Mouse (Mus musculus) embryonic facial prominence, embryonic 13.5 days (tissue): ENCODE data around the gene Fgfr2. TPM values are rescaled to one million over a fixed set of nuclear protein-coding genes. Genes with fewer than 3 reads are reported as not detected.
A peak's percentile ranks its signal among the peaks of the same experiment; 100 is the strongest.

Source experiments
- ATAC-seq: fragments of 200-750 bp; cut with Nextera tagmentation; 2 replicates; pipeline ENCODE4 v1.8.0; 2017; ENCODE audit warnings: low read depth; ENCODE audit not compliant: insufficient number of reproducible peaks, insufficient read depth, low FRiP score, low TSS enrichment
- H3K27ac ChIP-seq: fragments of 300-500 bp; sonication (generic); 2 replicates; pipeline ENCODE4 v1.5.1; 2015; ENCODE audit warnings: moderate library complexity, mild to moderate bottlenecking, inconsistent platforms
- H3K27me3 ChIP-seq: fragments of 300-500 bp; sonication (generic); 2 replicates; pipeline ENCODE4 v1.6.1; 2015; ENCODE audit warnings: mild to moderate bottlenecking, inconsistent platforms
- H3K36me3 ChIP-seq: fragments of 300-500 bp; sonication (generic); 2 replicates; pipeline ENCODE4 v1.6.1; 2015; ENCODE audit warnings: mild to moderate bottlenecking, inconsistent platforms
- H3K4me1 ChIP-seq: fragments of 300-500 bp; sonication (generic); 2 replicates; pipeline ENCODE4 v1.6.1; 2015; ENCODE audit warnings: inconsistent platforms
- H3K4me2 ChIP-seq: fragments of 300-500 bp; sonication (generic); 2 replicates; pipeline ENCODE4 v1.6.1; 2015; ENCODE audit warnings: moderate library complexity, mild to moderate bottlenecking, inconsistent platforms
- H3K4me3 ChIP-seq: fragments of 300-500 bp; sonication (generic); 2 replicates; pipeline ENCODE4 v1.5.1; 2015; ENCODE audit warnings: mild to moderate bottlenecking, inconsistent platforms
- H3K9ac ChIP-seq: fragments of 300-500 bp; sonication (generic); 2 replicates; pipeline ENCODE4 v1.6.1; 2015; ENCODE audit warnings: mild to moderate bottlenecking, inconsistent platforms
- H3K9me3 ChIP-seq: fragments of 300-500 bp; sonication (generic); 2 replicates; pipeline ENCODE4 v1.6.1; 2016; ENCODE audit warnings: inconsistent platforms
- WGBS: fragments of 180-500 bp; shearing (Covaris S2); methylation state at CpG from one replicate; pipeline ENCODE4 v1.1.7; 2015; ENCODE audit warnings: mixed read lengths; 5-methylcytosine and 5-hydroxymethylcytosine counted together
- polyA plus RNA-seq: library from polyadenylated mRNA; unstranded; fragments of >200 nt; fragmentation: Nextera tagmentation; extraction: Ambion mirVana; gene quantifications from 2 replicates; pipeline ENCODE4 v1.2.1, GENCODE M21; 2015

Gene Fgfr2
- polyA plus RNA-seq, 1 experiment from 2014 or later, result 174 TPM

DNA sequence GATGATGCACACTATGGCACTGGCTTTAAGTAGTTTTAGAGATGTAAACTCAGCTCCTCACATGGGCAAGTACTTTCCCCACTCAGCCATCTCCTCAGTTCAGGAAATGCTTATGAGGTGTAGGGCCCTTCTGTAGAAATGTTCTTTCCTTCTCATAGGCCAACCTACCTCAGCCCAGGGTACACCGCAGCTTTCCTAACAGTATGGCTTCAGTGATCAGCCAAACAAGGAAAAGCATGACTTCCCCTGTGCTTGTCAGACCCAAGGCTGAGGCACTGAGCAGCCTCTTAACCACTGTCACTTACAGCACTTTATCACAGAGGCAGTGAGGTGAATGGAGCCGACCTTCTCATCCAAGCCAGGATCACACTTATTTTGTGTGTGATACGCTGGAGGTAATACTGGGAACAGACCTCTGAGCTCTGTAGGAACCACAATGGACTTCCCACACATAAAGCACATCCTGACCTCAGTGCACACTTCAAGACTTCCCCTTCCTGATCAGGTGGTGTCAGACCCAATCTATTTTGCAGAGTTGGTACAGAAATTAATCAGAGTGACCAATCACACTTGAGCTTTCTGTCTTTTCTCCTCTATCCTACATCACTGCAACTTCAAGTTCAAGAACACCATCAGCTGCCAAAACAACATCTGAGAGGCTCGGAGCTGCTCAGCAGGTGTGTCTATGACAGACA lies 335.5 kb downstream of the Fgfr2 start:
- no peak for ATAC-seq
- WGBS, result 93% methylated on average over 4 of the region's 4 CpGs
- no peaks in the 10 kb centered on the region for H3K9me3 ChIP-seq
- peaks cover 25% of the 10 kb centered on the region for H3K4me1 ChIP-seq
- H3K27me3 ChIP-seq, result no peaks in the 10 kb centered on the region
- H3K9ac ChIP-seq, result no peak overlapping the region
- no peak overlapping the region for H3K4me2 ChIP-seq
- no peak overlapping the region for H3K27ac ChIP-seq
- H3K36me3 ChIP-seq, result no peaks in the 10 kb centered on the region
- H3K4me3 ChIP-seq, result no peak overlapping the region

DNA sequence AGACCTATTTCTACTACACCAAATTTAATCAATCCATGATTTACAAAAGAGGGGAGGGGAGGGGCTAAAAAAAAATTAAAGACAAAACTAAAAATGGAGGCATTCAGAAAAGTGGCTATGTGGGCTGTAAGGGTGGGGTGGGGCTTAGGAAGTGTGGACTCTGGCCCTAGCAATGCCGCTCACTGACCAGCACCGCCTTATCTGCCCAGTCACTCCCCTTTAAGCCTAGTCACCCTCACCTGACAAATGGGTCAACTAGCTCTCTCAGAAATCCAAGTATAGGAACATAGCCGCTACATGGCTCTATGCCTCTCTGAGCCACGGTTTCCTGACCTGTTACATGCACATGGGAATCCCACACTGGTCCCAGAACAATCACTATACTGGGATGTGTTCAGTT lies 336.1 kb downstream of the Fgfr2 start:
- Histone ChIP-seq H3K36me3 (no peaks in the 10 kb centered on the region), H3K4me3 (no peak overlapping the region), H3K9me3 (no peaks in the 10 kb centered on the region), H3K4me2 (no peak overlapping the region), H3K27me3 (no peaks in the 10 kb centered on the region), H3K9ac (no peak overlapping the region), H3K4me1 (peaks cover 27% of the 10 kb centered on the region), H3K27ac (no peak overlapping the region)
- ATAC-seq, result no peak
- 89% methylated on average over 4 of the region's 4 CpGs for whole genome bisulfite sequencing

DNA sequence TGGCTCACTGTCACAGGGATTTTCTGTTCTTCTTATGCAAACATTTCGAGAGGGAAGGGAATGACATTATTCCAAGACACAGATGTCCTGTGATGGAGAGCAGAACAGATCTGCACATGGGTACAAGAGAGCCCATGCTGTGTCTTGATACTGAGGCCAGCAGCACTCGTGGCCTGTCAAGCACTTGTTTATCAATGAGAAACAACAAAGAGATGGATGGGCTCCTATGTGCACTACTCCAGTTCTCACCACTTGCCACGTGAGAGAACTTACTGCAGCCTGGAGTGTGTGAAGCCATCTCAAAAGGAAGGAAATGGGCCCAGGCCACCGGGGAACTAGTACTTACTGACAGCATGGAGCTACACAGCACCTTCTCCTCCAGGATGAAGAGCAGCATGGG lies 336.6 kb downstream of the Fgfr2 start:
- Histone ChIP-seq H3K4me3 (no peak overlapping the region), H3K36me3 (no peaks in the 10 kb centered on the region), H3K4me1 (peaks cover 27% of the 10 kb centered on the region), H3K4me2 (no peak overlapping the region), H3K9me3 (no peaks in the 10 kb centered on the region), H3K27me3 (no peaks in the 10 kb centered on the region), H3K9ac (no peak overlapping the region), H3K27ac (no peak overlapping the region)
- WGBS, result 57% methylated on average over 4 of the region's 4 CpGs
- no peak for ATAC-seq

DNA sequence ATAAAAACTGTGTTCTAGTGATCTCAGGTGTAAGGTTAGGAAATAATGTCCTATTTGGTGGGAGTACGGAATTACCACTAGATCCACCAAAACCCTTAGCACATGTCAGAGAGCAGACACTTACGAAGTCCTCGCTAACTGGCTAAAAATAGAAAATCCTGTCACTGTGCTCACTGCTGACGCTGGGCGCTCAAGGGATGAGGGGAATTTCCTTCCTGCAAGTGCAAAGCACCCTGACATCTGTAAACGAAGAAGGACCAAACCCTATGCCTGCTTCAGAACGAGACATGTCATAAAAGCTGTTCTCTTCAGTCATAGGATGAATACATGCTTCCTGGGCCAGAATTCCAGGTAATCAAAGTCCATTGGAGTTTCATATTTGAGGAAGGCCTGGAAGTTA lies 337.1 kb downstream of the Fgfr2 start:
- H3K4me2 ChIP-seq, result no peak overlapping the region
- ATAC-seq, result no peak
- H3K27me3 ChIP-seq, result no peaks in the 10 kb centered on the region
- H3K9ac ChIP-seq, result no peak overlapping the region
- peaks cover 28% of the 10 kb centered on the region for H3K4me1 ChIP-seq
- no peak overlapping the region for H3K27ac ChIP-seq
- no peaks in the 10 kb centered on the region for H3K9me3 ChIP-seq
- 61% methylated on average over 7 of the region's 7 CpGs for WGBS
- H3K4me3 ChIP-seq, result no peak overlapping the region
- H3K36me3 ChIP-seq, result no peaks in the 10 kb centered on the region

DNA sequence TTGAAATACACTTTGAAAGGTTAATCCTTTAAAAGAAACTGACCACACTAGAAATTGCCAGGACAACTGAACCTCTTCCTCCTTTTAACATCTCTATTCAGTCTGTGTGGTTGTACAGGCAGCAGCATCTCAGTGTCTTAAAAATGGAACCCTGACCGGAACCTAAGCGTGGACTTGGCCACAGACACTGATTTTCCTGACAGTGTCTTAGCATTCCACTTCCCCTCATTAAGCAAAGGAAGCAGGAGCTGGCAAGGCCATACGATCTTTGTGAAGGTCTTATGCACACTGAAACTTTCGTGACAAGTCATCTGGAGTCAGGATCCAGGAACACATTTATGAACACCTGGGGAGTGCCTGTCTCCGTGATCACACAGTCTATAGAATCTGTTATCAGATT lies 339.0 kb downstream of the Fgfr2 start:
- WGBS, result 81% methylated on average over 5 of the region's 5 CpGs
- no peak overlapping the region for H3K4me2 ChIP-seq

DNA sequence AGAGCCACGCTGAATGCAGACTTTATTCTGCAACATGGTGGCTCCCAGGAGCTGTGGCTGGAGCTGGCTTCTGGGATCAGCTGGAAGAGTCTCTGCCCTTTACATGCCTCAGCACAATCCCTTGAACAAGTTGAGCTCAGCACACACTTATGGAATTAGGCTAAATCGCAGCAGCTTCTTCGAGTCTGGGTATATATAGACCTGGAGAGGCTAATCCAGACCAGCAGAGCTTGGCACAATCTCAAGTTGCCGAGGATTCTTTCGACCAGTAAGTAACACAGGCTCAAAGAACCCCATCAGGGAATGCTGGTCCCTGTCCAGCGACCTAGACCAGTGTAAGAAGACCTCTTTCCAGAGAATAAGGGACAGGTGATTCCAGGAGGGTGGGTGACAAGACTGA lies 341.3 kb downstream of the Fgfr2 start:
- Histone ChIP-seq H3K4me2 (peak overlapping the region; percentile 11; the same call in 1 of the 2 replicates), H3K4me1 (peaks cover 30% of the 10 kb centered on the region), H3K9me3 (no peaks in the 10 kb centered on the region), H3K27ac (peak overlapping the region; percentile 62), H3K36me3 (peaks cover 22% of the 10 kb centered on the region), H3K27me3 (no peaks in the 10 kb centered on the region), H3K9ac (no peak overlapping the region), H3K4me3 (no peak overlapping the region)
- ATAC-seq, result no peak
- 45% methylated on average over 6 of the region's 6 CpGs for WGBS

More for the DNA sequence above, 339.0 kb downstream of the Fgfr2 start:
- peaks cover 27% of the 10 kb centered on the region for H3K4me1 ChIP-seq
- ATAC-seq, result no peak
- H3K27me3 ChIP-seq, result no peaks in the 10 kb centered on the region
- no peak overlapping the region for H3K4me3 ChIP-seq
- H3K27ac ChIP-seq, result no peak overlapping the region
- H3K9me3 ChIP-seq, result no peaks in the 10 kb centered on the region
- H3K9ac ChIP-seq, result no peak overlapping the region
- peaks cover under 1% of the 10 kb centered on the region; the same call in 1 of the 2 replicates for H3K36me3 ChIP-seq

DNA sequence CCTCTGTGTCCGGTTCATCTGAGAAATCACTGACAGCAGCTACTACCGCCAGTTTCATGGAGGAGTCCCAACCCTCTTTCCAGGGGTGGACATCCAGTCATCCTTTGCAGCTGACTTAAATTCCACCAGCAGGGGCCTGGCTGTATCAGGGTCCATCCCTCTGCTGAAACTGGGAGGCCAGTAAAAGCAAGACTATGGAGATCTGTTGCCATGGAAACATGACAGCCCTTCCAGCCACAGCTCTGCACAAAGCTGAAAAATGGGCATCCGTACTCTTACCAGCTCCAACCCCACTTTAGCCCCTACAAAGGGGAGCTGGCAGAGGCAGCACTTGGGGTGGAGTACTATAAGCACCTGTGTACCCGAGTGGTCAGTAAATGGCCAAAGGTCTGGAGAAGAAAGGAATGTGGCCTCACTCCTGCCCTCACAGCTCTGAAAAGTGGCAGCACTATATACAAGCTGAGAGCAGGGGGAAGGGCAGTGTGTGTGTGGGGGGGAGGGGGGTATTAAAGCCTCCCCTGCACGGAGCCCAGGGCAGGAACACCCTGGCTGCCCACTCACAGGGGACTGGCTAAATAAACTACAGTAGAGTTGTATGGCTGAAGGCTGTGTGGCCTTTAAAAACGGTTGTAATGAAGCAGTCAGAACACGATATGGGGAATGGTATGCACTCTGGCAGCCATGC lies 341.9 kb downstream of the Fgfr2 start:
- Histone ChIP-seq H3K4me3 (no peak overlapping the region), H3K27ac (peak overlapping the region; percentile 62), H3K4me2 (peak overlapping the region; percentile 11; the same call in 1 of the 2 replicates), H3K4me1 (peaks cover 30% of the 10 kb centered on the region), H3K9me3 (no peaks in the 10 kb centered on the region), H3K9ac (no peak overlapping the region), H3K36me3 (peaks cover 27% of the 10 kb centered on the region), H3K27me3 (no peaks in the 10 kb centered on the region)
- no peak for ATAC-seq
- 37% methylated on average over 7 of the region's 7 CpGs for WGBS

DNA sequence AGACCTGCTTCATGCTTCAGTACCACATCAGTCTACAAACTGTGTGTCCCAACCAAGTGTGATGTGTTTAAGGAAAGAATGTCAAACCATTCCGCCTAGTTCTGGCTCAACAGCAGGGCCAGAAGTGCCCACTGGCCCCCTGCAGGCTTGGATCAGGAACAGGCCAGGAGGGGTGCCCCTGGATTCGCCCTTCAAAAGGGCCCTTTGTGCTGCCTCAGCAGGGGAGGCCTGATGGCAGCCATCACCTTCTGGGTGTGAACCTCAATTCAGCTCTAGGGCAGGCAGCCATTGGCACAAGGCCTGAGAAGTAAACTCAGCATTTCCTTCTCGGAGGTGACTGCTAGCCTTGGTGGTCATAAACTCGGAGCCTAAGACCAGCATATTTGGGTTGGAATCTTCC lies 342.5 kb downstream of the Fgfr2 start:
- Histone ChIP-seq H3K9ac (no peak overlapping the region), H3K36me3 (peaks cover 33% of the 10 kb centered on the region), H3K27ac (peak overlapping the region; percentile 62; the same call in 1 of the 2 replicates), H3K9me3 (no peaks in the 10 kb centered on the region), H3K4me2 (no peak overlapping the region), H3K4me1 (peaks cover 29% of the 10 kb centered on the region), H3K27me3 (no peaks in the 10 kb centered on the region), H3K4me3 (no peak overlapping the region)
- peak; percentile 22; the same call in 1 of the 2 replicates for ATAC-seq
- WGBS, result 53% methylated on average over 4 of the region's 4 CpGs

DNA sequence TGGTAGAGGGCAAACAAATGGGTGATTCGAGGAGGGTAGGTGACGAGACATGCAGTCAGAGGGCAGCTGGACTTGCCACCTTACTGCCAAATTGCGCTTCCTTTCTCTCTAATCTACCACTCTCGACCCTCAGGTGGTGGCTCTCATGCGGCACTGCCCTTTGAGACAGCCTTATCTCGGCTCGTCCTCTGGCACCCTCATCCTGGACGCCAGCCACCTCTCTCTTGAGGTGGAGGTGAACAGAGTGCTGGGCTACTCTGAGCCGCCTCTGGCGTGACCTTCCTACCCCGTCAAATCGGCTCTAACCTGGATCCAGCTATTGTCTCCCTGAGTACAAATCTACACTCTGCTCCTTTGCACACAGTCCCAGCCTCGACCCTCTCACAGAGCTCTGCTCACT lies 344.5 kb downstream of the Fgfr2 start:
- H3K9ac ChIP-seq, result no peak overlapping the region
- H3K4me2 ChIP-seq, result no peak overlapping the region
- WGBS, result 89% methylated on average over 13 of the region's 13 CpGs
- no peak for ATAC-seq
- peaks cover 41% of the 10 kb centered on the region for H3K4me1 ChIP-seq
- no peaks in the 10 kb centered on the region for H3K27me3 ChIP-seq
- no peak overlapping the region for H3K27ac ChIP-seq
- no peak overlapping the region for H3K4me3 ChIP-seq
- no peaks in the 10 kb centered on the region for H3K9me3 ChIP-seq
- peaks cover 43% of the 10 kb centered on the region for H3K36me3 ChIP-seq

DNA sequence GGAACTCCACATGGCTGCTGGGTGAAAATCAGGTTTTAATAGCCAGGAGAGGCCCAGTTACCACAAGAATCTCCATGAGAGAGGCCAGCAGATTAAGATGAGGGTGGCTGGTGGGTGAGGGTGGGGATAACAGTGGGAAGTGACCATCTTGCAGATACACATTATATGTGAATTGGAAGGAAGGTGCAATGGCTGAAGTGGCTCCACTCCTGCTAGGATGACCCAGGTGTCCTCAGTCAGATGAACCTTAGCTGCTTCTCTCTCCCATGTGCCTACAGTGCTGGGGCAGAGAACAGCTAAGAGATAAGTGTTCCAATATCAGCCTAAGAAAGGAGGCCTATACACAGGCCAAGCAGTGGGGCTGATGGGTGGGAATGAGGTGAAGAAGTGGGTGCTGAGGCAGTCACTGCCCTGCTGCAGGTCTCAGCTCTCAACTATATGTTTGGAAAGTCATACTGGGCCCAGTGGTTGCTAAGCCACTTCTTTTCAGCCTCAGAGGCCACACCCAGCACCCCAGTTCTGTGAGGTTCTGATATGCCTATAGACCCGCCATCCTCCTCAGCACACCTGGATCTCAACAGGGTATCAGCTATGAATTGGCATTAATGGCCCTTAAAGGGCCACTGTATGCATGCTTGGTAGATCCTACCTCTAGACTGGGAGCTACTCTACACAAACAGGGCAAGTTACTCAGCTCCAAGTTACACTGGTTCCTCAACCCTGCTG lies 345.3 kb downstream of the Fgfr2 start:
- Histone ChIP-seq H3K4me3 (no peak overlapping the region), H3K9ac (no peak overlapping the region), H3K27ac (no peak overlapping the region), H3K27me3 (no peaks in the 10 kb centered on the region), H3K36me3 (peaks cover 45% of the 10 kb centered on the region), H3K4me2 (no peak overlapping the region), H3K4me1 (peaks cover 41% of the 10 kb centered on the region), H3K9me3 (no peaks in the 10 kb centered on the region)
- WGBS, result 89% methylated on average over 1 of the region's 1 CpGs
- no peak for ATAC-seq

DNA sequence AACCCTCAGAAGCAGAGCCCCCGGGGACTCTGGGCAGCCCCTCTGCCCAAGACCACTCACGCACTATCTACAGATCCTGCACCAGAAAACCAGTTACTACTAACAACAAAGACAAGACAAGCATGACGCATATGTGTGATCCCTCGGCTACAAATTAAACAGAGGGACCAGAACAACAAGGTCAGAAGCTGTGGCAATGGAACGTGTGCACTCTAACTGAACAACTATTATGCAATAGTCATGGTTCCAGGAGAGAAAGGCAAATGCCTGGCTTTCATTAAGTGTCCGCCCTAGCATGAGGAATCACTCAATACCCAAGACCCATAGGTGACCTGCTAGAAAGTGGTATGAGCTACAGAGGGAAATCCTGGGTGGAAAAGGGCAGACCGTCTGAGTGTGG lies 346.0 kb downstream of the Fgfr2 start:
- Histone ChIP-seq H3K27me3 (no peaks in the 10 kb centered on the region), H3K27ac (no peak overlapping the region; the same call in 1 of the 2 replicates), H3K4me3 (no peak overlapping the region), H3K36me3 (peaks cover 49% of the 10 kb centered on the region), H3K9ac (0 out of 2 replicates have a peak overlapping the region, but pooled peaks have one; percentile 36), H3K9me3 (no peaks in the 10 kb centered on the region), H3K4me2 (no peak overlapping the region), H3K4me1 (peaks cover 43% of the 10 kb centered on the region)
- no peak for ATAC-seq
- 69% methylated on average over 7 of the region's 7 CpGs for WGBS
